Mouse (Mus musculus) stomach, embryonic 15.5 days (tissue): Measurements from ENCODE around the gene Vmn1r85. TPM values are rescaled to one million over a fixed set of nuclear protein-coding genes. Genes with fewer than 3 reads are reported as not detected.
A peak's percentile ranks its signal among the peaks of the same experiment; 100 is the strongest.

Source experiments
- ATAC-seq: fragments of 200-750 bp; cut with Nextera tagmentation; 2 replicates; pipeline ENCODE4 v1.8.0; 2017; ENCODE audit warnings: low read depth, moderate number of reproducible peaks, moderate TSS enrichment; ENCODE audit not compliant: insufficient read depth, low FRiP score
- H3K27ac ChIP-seq: fragments of 300-500 bp; sonication (generic); 2 replicates; pipeline ENCODE4 v1.5.1; 2015; ENCODE audit warnings: mild to moderate bottlenecking, inconsistent platforms
- H3K27me3 ChIP-seq: fragments of 300-500 bp; sonication (generic); replicated peaks from 2 replicates; pipeline ENCODE4 v1.6.1; 2015; ENCODE audit warnings: inconsistent platforms
- H3K36me3 ChIP-seq: fragments of 300-500 bp; sonication (generic); 2 replicates; pipeline ENCODE4 v1.6.1; 2015; ENCODE audit warnings: inconsistent platforms
- H3K4me1 ChIP-seq: fragments of 300-500 bp; sonication (generic); 2 replicates; pipeline ENCODE4 v1.6.1; 2015; ENCODE audit warnings: inconsistent platforms
- H3K4me2 ChIP-seq: fragments of 300-500 bp; sonication (generic); 2 replicates; pipeline ENCODE4 v1.6.1; 2015; ENCODE audit warnings: mild to moderate bottlenecking, inconsistent platforms
- H3K4me3 ChIP-seq: fragments of 300-500 bp; sonication (generic); replicated peaks from 2 replicates; pipeline ENCODE4 v1.5.1; 2015; ENCODE audit warnings: inconsistent platforms
- H3K9ac ChIP-seq: fragments of 300-500 bp; sonication (generic); 2 replicates; pipeline ENCODE4 v1.6.1; 2015; ENCODE audit warnings: inconsistent platforms
- H3K9me3 ChIP-seq: fragments of 300-500 bp; sonication (generic); 2 replicates; pipeline ENCODE4 v1.6.1; 2016; ENCODE audit warnings: inconsistent platforms
- WGBS: fragments of 180-500 bp; shearing (Covaris S2); methylation state at CpG from one replicate; pipeline ENCODE4 v1.1.7; 2015; 5-methylcytosine and 5-hydroxymethylcytosine counted together
- polyA plus RNA-seq: library from polyadenylated mRNA; unstranded; fragments of >200 nt; fragmentation: Nextera tagmentation; extraction: Ambion mirVana; gene quantifications from 2 replicates; pipeline ENCODE4 v1.2.1, GENCODE M21; 2015

The Vmn1r85 gene
- polyA plus RNA-seq, 1 experiment from 2014 or later: not detected

- Histone ChIP-seq H3K4me2 (peak overlapping the region; percentile 65), H3K9ac (peak overlapping the region; percentile 99), H3K27me3 (peaks cover 11% of the 10 kb centered on the region; the same call in 1 of the 2 replicates), H3K4me3 (peak overlapping the region; percentile 84), H3K9me3 (no peaks in the 10 kb centered on the region), H3K36me3 (peaks cover 18% of the 10 kb centered on the region), H3K27ac (peak overlapping the region; percentile 100), H3K4me1 (peaks cover 35% of the 10 kb centered on the region)
- WGBS: under 1% methylated on average over 33 of the region's 33 CpGs
- no peak for ATAC-seq
These were observed 57.6 kb downstream of the Vmn1r85 start for GRCm38 (mm10) chr7:13037366-13037765.

GRCm38 (mm10) chr7:13036806-13037205 is 58.2 kb downstream of the Vmn1r85 start:
- ATAC-seq: no peak
- Histone ChIP-seq H3K9me3 (no peaks in the 10 kb centered on the region), H3K4me1 (peaks cover 35% of the 10 kb centered on the region), H3K4me2 (peak overlapping the region; percentile 65), H3K27ac (peak overlapping the region; percentile 100; the same call in 1 of the 2 replicates), H3K36me3 (peaks cover 24% of the 10 kb centered on the region), H3K4me3 (peak overlapping the region; percentile 84), H3K27me3 (0 out of 2 replicates have a peak, but pooled peaks cover 5% of the 10 kb centered on the region), H3K9ac (peak overlapping the region; percentile 99)
- 34% methylated on average over 4 of the region's 4 CpGs for WGBS

GRCm38 (mm10) chr7:13035211-13035855 is 59.6 kb downstream of the Vmn1r85 start:
- Histone ChIP-seq H3K4me3 (peak overlapping the region; percentile 62), H3K4me2 (peak overlapping the region; percentile 80), H3K27ac (peak overlapping the region; percentile 93), H3K9ac (0 out of 2 replicates have a peak overlapping the region, but pooled peaks have one; percentile 11), H3K27me3 (no peaks in the 10 kb centered on the region), H3K4me1 (peaks cover 35% of the 10 kb centered on the region), H3K9me3 (no peaks in the 10 kb centered on the region), H3K36me3 (peaks cover 37% of the 10 kb centered on the region)
- no peak for ATAC-seq
- 85% methylated on average over 17 of the region's 17 CpGs for WGBS

GRCm38 (mm10) chr7:13034148-13034977 is 60.6 kb downstream of the Vmn1r85 start, which contains the start of gene Chmp2a:
TSS of gene Chmp2a (minus strand) at chr7:13034807.
- no peaks in the 10 kb centered on the region for H3K27me3 ChIP-seq
- peak within 1 kb of the TSS; percentile 93 for H3K27ac ChIP-seq
- H3K4me3 ChIP-seq: peak within 1 kb of the TSS; percentile 62
- peaks cover 47% of the 10 kb centered on the region for H3K36me3 ChIP-seq
- peaks cover 34% of the 10 kb centered on the region for H3K4me1 ChIP-seq
- peak within 1 kb of the TSS; percentile 64 for H3K9ac ChIP-seq
- no peaks in the 10 kb centered on the region for H3K9me3 ChIP-seq
- WGBS: under 1% methylated on average over 45 of the region's 45 CpGs
- ATAC-seq: peak; percentile 79
- H3K4me2 ChIP-seq: peak within 1 kb of the TSS; percentile 80

- no peaks in the 10 kb centered on the region for H3K27me3 ChIP-seq
- ATAC-seq: no peak
- peak overlapping the region; percentile 80 for H3K4me2 ChIP-seq
- WGBS: 38% methylated on average over 13 of the region's 13 CpGs
- H3K4me3 ChIP-seq: peak overlapping the region; percentile 62
- H3K4me1 ChIP-seq: peaks cover 29% of the 10 kb centered on the region
- peak overlapping the region; percentile 93 for H3K27ac ChIP-seq
- H3K36me3 ChIP-seq: peaks cover 54% of the 10 kb centered on the region
- H3K9ac ChIP-seq: peak overlapping the region; percentile 64
- H3K9me3 ChIP-seq: no peaks in the 10 kb centered on the region
These were observed 61.4 kb downstream of the Vmn1r85 start for GRCm38 (mm10) chr7:13033451-13034147.

Other genes starting within 250 kb of the Vmn1r85 start
- gene Zfp128, start 214.0 kb downstream of the Vmn1r85 start, polyA plus RNA-seq: 3.4 and 3.6 TPM in 2 replicates
- 13.3 and 15.6 TPM in 2 replicates for gene Zscan22, start 197.4 kb downstream of the Vmn1r85 start, polyA plus RNA-seq
- gene Rps5, start 172.9 kb downstream of the Vmn1r85 start, polyA plus RNA-seq: 988 and 1,049 TPM in 2 replicates
- gene Rnf225, start 167.8 kb downstream of the Vmn1r85 start, polyA plus RNA-seq: 1.0 and 1.3 TPM in 2 replicates
- 8.9 and 10.3 TPM in 2 replicates for gene Zfp324, start 129.3 kb downstream of the Vmn1r85 start, polyA plus RNA-seq
- 6.9 and 8.4 TPM in 2 replicates for gene Zfp446, start 117.3 kb downstream of the Vmn1r85 start, polyA plus RNA-seq
- 0.64 and 1.8 TPM in 2 replicates for gene Slc27a5, start 97.0 kb downstream of the Vmn1r85 start, polyA plus RNA-seq
- gene Trim28, start 96.1 kb downstream of the Vmn1r85 start, polyA plus RNA-seq: 216 and 252 TPM in 2 replicates
- gene Zbtb45, start 85.1 kb downstream of the Vmn1r85 start, polyA plus RNA-seq: 20.4 and 21.9 TPM in 2 replicates
- 161 and 167 TPM in 2 replicates for gene Chmp2a, start 60.4 kb downstream of the Vmn1r85 start, polyA plus RNA-seq
- gene Ube2m, start 56.9 kb downstream of the Vmn1r85 start, polyA plus RNA-seq: 105 and 107 TPM in 2 replicates
- gene Mzf1, start 40.4 kb downstream of the Vmn1r85 start, polyA plus RNA-seq: 2.7 and 3.0 TPM in 2 replicates
- not detected in 2 replicates for gene Vmn1r86, start 24.7 kb upstream of the Vmn1r85 start, polyA plus RNA-seq
- not detected in 2 replicates for gene Vmn1r87, start 45.0 kb upstream of the Vmn1r85 start, polyA plus RNA-seq
- gene Vmn1r88, start 64.4 kb upstream of the Vmn1r85 start, polyA plus RNA-seq: 0.01 TPM in 1 of 2 replicates, not detected in the other
- not detected in 2 replicates for gene Vmn1r89, start 117.8 kb upstream of the Vmn1r85 start, polyA plus RNA-seq
- gene Lig1, start 182.1 kb upstream of the Vmn1r85 start, polyA plus RNA-seq: 94.6 and 97.4 TPM in 2 replicates
- 7.3 and 9.3 TPM in 2 replicates for gene Zswim9, start 183.5 kb upstream of the Vmn1r85 start, polyA plus RNA-seq
- 0.95 and 1.1 TPM in 2 replicates for gene Pla2g4c, start 229.5 kb upstream of the Vmn1r85 start, polyA plus RNA-seq